Mouse (Mus musculus) ES-E14 (cell line): ENCODE measurements at regions not wholly inside any gene's neighbourhood (a gene's known extent, or its start where the extent isn't known, plus 50 kb on each side); places are given as distances from the start of the nearest gene placed in this dataset.

ENCODE experiments used
- DNase-seq: peaks from one replicate; pipeline ENCODE4 v3.0.0-alpha.2; 2013; ENCODE audit warnings: low read depth, low spot score
- H3K27ac ChIP-seq: 2 replicates; pipeline ENCODE4 v1.5.1; 2012; ENCODE audit warnings: low read depth, mild to moderate bottlenecking, low read length, moderate library complexity, mixed read lengths; ENCODE audit not compliant: poor library complexity, insufficient read depth, severe bottlenecking
- H3K36me3 ChIP-seq: 2 replicates; pipeline ENCODE4 v1.6.1; 2012; ENCODE audit warnings: mild to moderate bottlenecking, low read length, moderate library complexity, mixed read lengths; ENCODE audit not compliant: control insufficient read depth, poor library complexity, insufficient read depth, severe bottlenecking
- H3K4me1 ChIP-seq, 2 experiments: fragments of 150-350 bp in 1 of 2; sonication (generic) in 1 of 2; 2 replicates each; pipeline ENCODE4 v1.6.1; 2012; ENCODE audit warnings: low read length in 2 of 2, mild to moderate bottlenecking in 1 of 2, mixed read lengths in 1 of 2; ENCODE audit not compliant: control insufficient read depth in 2 of 2, insufficient read depth in 2 of 2, poor library complexity in 1 of 2
- H3K4me3 ChIP-seq, 2 experiments: fragments of 150-350 bp in 1 of 2; sonication (generic) in 1 of 2; 2 replicates each; pipeline ENCODE4 v1.5.1; 2012; ENCODE audit warnings: low read length in 2 of 2, low read depth in 1 of 2, mild to moderate bottlenecking in 1 of 2, mixed read lengths in 1 of 2; ENCODE audit not compliant: insufficient read depth in 1 of 2, poor library complexity in 1 of 2, severe bottlenecking in 1 of 2
- H3K9ac ChIP-seq: 2 replicates; pipeline ENCODE4 v1.6.1; 2012; ENCODE audit warnings: low read depth, mild to moderate bottlenecking, low read length, mixed read lengths; ENCODE audit not compliant: poor library complexity, insufficient read depth, severe bottlenecking
- H3K9me3 ChIP-seq: fragments of 150-350 bp; sonication (generic); 2 replicates; pipeline ENCODE4 v1.6.1; 2012; ENCODE audit warnings: low read depth, mild to moderate bottlenecking, low read length; ENCODE audit not compliant: control insufficient read depth, insufficient read depth
- CHD2 ChIP-seq: IDR thresholded peaks from 2 replicates; pipeline ENCODE4 v1.6.1; 2014; ENCODE audit warnings: mild to moderate bottlenecking, low read depth, low read length, inconsistent platforms
- HCFC1 ChIP-seq: IDR thresholded peaks from 2 replicates; pipeline ENCODE4 v1.6.1; 2012; ENCODE audit warnings: low read length, inconsistent platforms, borderline replicate concordance; ENCODE audit not compliant: insufficient read depth
- MAFK ChIP-seq: IDR thresholded peaks from 2 replicates; pipeline ENCODE4 v1.6.1; 2014; ENCODE audit warnings: mild to moderate bottlenecking, low read depth, low read length, inconsistent platforms; ENCODE audit not compliant: insufficient read depth
- ZC3H11A ChIP-seq: IDR thresholded peaks from 2 replicates; pipeline ENCODE4 v1.6.1; 2012; ENCODE audit warnings: low read depth, mild to moderate bottlenecking, inconsistent platforms, low read length, borderline replicate concordance
- ZNF384 ChIP-seq: IDR thresholded peaks from 2 replicates; pipeline ENCODE4 v1.6.1; 2012; ENCODE audit warnings: low read depth, low read length, inconsistent platforms
- in situ Hi-C, 2 experiments: fragments of 600-800 bp; cut with MboI; formaldehyde crosslinking; loops; one replicate each; pipeline ENCODE4 v1.15.1; 2025; ENCODE audit warnings: low sequenced_read_pairs in 2 of 2, inconsistent platforms in 1 of 2; ENCODE audit not compliant: unreplicated experiment in 2 of 2

GRCm38 (mm10) chr5:119139336-119139735, 531.1 kb upstream of the Tbx3 start:
- no peak for DNase-seq
- no peak overlapping the region for H3K4me3 ChIP-seq
- H3K36me3 ChIP-seq = no peaks in the 10 kb centered on the region
- no peak overlapping the region for H3K27ac ChIP-seq
- no peak overlapping the region for H3K9ac ChIP-seq
- TF ChIP-seq MAFK = no peak
- TF ChIP-seq ZNF384 = no peak
- no peak for TF ChIP-seq CHD2
- no peak for TF ChIP-seq ZC3H11A
- no peak for TF ChIP-seq HCFC1
- no peaks in the 10 kb centered on the region for H3K9me3 ChIP-seq
- in situ Hi-C loops = no loop called here
- H3K4me1 ChIP-seq = peaks cover 0 to 5% of the 10 kb centered on the region in 2 experiments; a peak in 1 of 4 replicates

GRCm38 (mm10) chr5:119139816-119140215, 530.7 kb upstream of the Tbx3 start:
- no peaks in the 10 kb centered on the region for H3K9me3 ChIP-seq
- no peak for DNase-seq
- in situ Hi-C loops = no loop called here
- no peaks in the 10 kb centered on the region for H3K36me3 ChIP-seq
- no peak for TF ChIP-seq CHD2
- TF ChIP-seq ZC3H11A = no peak
- no peak overlapping the region for H3K4me3 ChIP-seq
- no peak overlapping the region for H3K27ac ChIP-seq
- H3K4me1 ChIP-seq = peaks cover 0 to 5% of the 10 kb centered on the region in 2 experiments; a peak in 1 of 4 replicates
- H3K9ac ChIP-seq = no peak overlapping the region

GRCm38 (mm10) chr5:119143411-119143810, 527.1 kb upstream of the Tbx3 start:
- no peaks in the 10 kb centered on the region for H3K36me3 ChIP-seq
- H3K9me3 ChIP-seq = no peaks in the 10 kb centered on the region
- H3K4me3 ChIP-seq = no peak overlapping the region
- no peak for DNase-seq
- in situ Hi-C loops = no loop called here
- no peak overlapping the region for H3K27ac ChIP-seq
- H3K4me1 ChIP-seq = peaks cover 0 to 3% of the 10 kb centered on the region in 2 experiments; a peak in 1 of 4 replicates
- TF ChIP-seq CHD2 (no peak), ZNF384 (no peak), MAFK (no peak), HCFC1 (no peak), ZC3H11A (no peak)
- no peak overlapping the region for H3K9ac ChIP-seq

- H3K36me3 ChIP-seq = no peaks in the 10 kb centered on the region
- TF ChIP-seq HCFC1 (no peak), CHD2 (no peak)
- H3K27ac ChIP-seq = no peak overlapping the region
- H3K4me1 ChIP-seq = no peaks in the 10 kb centered on the region
- no peak for DNase-seq
- no peak overlapping the region for H3K4me3 ChIP-seq
- no peaks in the 10 kb centered on the region for H3K9me3 ChIP-seq
- H3K9ac ChIP-seq = no peak overlapping the region
- in situ Hi-C loops = no loop called here
These were observed 520.9 kb upstream of the Tbx3 start for GRCm38 (mm10) chr5:119149389-119150185.

GRCm38 (mm10) chr5:119153086-119153485, 517.4 kb upstream of the Tbx3 start:
- H3K9ac ChIP-seq = no peak overlapping the region
- no peaks in the 10 kb centered on the region for H3K36me3 ChIP-seq
- DNase-seq = no peak
- no peak overlapping the region for H3K27ac ChIP-seq
- H3K4me1 ChIP-seq = no peaks in the 10 kb centered on the region
- no peaks in the 10 kb centered on the region for H3K9me3 ChIP-seq
- TF ChIP-seq CHD2 (no peak), HCFC1 (no peak), ZC3H11A (no peak), ZNF384 (no peak), MAFK (no peak)
- H3K4me3 ChIP-seq = no peak overlapping the region
- in situ Hi-C loops = no loop called here
